Mouse (Mus musculus) C2C12 (cell line): ENCODE measurements around the gene Rbks.

ENCODE experiments used
- CTCF ChIP-seq: IDR thresholded peaks from one replicate; pipeline ENCODE4 v1.5.1; 2011; ENCODE audit not compliant: control insufficient read depth, insufficient read depth, insufficient read length
- MYOG ChIP-seq: IDR thresholded peaks from one replicate; pipeline ENCODE4 v1.6.1; 2011; ENCODE audit not compliant: control insufficient read depth, insufficient read length; ENCODE audit errors: extremely low read depth

DNA sequence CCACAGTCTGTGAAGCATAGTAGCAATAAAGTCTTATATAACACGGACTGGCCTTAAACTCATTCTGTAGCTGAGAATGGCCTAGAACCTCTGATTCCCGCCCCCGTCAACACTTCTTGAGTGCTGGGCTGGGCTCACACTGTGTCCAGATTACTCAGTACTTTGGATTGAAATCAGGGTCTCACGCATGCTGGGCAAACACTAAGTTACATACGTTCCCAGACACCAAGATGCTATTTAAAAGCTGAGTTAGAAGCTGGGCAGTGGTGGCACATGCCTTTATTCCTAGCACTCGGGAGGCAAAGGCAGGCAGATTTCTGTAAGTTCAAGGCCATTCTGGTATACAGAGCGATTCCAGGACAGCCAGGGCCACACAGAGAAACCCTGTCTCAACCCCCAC is 99.3 kb downstream of the Rbks start:
- TF ChIP-seq CTCF = no peak
- no peak for TF ChIP-seq MYOG
